Mouse (Mus musculus): ENCODE data around the gene Cds2.

DNA sequence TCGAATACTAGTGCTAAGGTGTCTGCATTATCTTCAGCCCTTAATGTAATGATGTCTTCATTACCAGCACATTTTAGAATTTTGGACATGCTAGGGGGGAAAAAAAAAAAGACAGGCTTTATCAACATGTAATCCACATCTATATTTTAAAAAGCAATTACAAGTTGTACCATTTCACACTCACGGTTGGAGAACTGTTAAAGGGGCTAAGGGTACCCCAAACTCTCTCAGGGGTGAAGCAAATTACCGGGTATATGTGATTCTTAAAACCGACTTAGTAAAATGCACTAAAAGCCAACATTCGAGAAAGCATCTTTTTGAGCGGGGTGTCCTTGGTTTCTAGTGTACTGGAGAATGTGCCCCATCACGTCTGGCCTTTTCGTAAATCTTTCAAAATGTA is 11.0 kb upstream of the Cds2 start:
- TF ChIP-seq CTCF (IDR thresholded peaks at IDR 0.05; ENCODE audit: low read depth) (no peak), EP300 (IDR thresholded peaks at IDR 0.05; ENCODE audit: low read depth) (no peak)

Data from heart, postnatal 0 days (tissue).